Mouse (Mus musculus): ENCODE measurements around the gene Grin1.
"Not testable (repeated sequence)": the region's sequence is repeated elsewhere in the genome, so short reads cannot be mapped to it uniquely, and the experiment has no call there.

Grin1 gene

GRCm38 (mm10) chr2:25258887-25259286, 60.1 kb downstream of the Grin1 start:
- peak in 1 of 2 experiments; percentile 40 for DNase-seq (ENCODE audit: low spot score in 2 of 2)

- not testable (repeated sequence) for DNase-seq (ENCODE audit: low spot score in 2 of 2)
Measured at GRCm38 (mm10) chr2:25257250-25257649, 61.7 kb downstream of the Grin1 start.

- DNase-seq (ENCODE audit: low spot score in 2 of 2): peak; percentile 41 to 82
Measured at GRCm38 (mm10) chr2:25256443-25257109, 62.4 kb downstream of the Grin1 start.

- DNase-seq (ENCODE audit: low spot score in 2 of 2): peak; percentile 87 to 93
Measured at GRCm38 (mm10) chr2:25255284-25255779, 63.7 kb downstream of the Grin1 start, which contains the start of gene Tmem203. Tmem203 (plus strand) TSS chr2:25255439.

- peak in 1 of 2 experiments; percentile 54 for DNase-seq (ENCODE audit: low spot score in 2 of 2)
Measured at GRCm38 (mm10) chr2:25252331-25252730, 66.7 kb downstream of the Grin1 start.

GRCm38 (mm10) chr2:25246183-25247072, 72.6 kb downstream of the Grin1 start, which contains the start of gene AL732309.1:
AL732309.1 (minus strand) TSS chr2:25246863.
- DNase-seq (ENCODE audit: low spot score in 2 of 2): no peak

GRCm38 (mm10) chr2:25244144-25244543, 74.8 kb downstream of the Grin1 start:
- no peak for DNase-seq (ENCODE audit: low spot score in 2 of 2)

GRCm38 (mm10) chr2:25243342-25243741, 75.6 kb downstream of the Grin1 start:
- DNase-seq (ENCODE audit: low spot score in 2 of 2): no peak

- DNase-seq (ENCODE audit: low spot score in 2 of 2): no peak
Measured at GRCm38 (mm10) chr2:25242101-25242506, 76.9 kb downstream of the Grin1 start, which contains the start of the genes Rnf208 and Cysrt1. Rnf208 (plus strand) TSS chr2:25242255. Cysrt1 (minus strand) TSS chr2:25242452.

- DNase-seq (ENCODE audit: low spot score in 2 of 2): no peak
Measured at GRCm38 (mm10) chr2:25241438-25241775, 77.6 kb downstream of the Grin1 start.

All from spleen, postnatal 10 days (tissue).